Mouse (Mus musculus) myocyte (in vitro differentiated cells): ENCODE data around the gene Ift140.

ENCODE experiments used
- CEBPB ChIP-seq: IDR thresholded peaks from 2 replicates; pipeline ENCODE4 v1.6.1; 2011; ENCODE audit warnings: mild to moderate bottlenecking, moderate library complexity; ENCODE audit not compliant: poor library complexity, insufficient read depth, severe bottlenecking
- MYOG ChIP-seq, 3 experiments: IDR thresholded peaks; one replicate each; pipeline ENCODE4 v1.6.1; 2011; ENCODE audit warnings: control low read depth in 2 of 3, low read depth in 2 of 3, mild to moderate bottlenecking in 2 of 3; ENCODE audit not compliant: insufficient read length in 2 of 3, control insufficient read depth in 1 of 3, insufficient read depth in 1 of 3
- POLR2A ChIP-seq: IDR thresholded peaks from one replicate; pipeline ENCODE4 v1.6.1; 2011; ENCODE audit warnings: low read depth, mild to moderate bottlenecking, control low read depth, moderate library complexity; ENCODE audit not compliant: insufficient read length
- REST ChIP-seq: IDR thresholded peaks from one replicate; pipeline ENCODE4 v1.6.1; 2011; ENCODE audit warnings: mild to moderate bottlenecking, control low read depth, moderate library complexity; ENCODE audit not compliant: insufficient read depth, insufficient read length
- TCF12 ChIP-seq: IDR thresholded peaks from one replicate; pipeline ENCODE4 v1.6.1; 2011; ENCODE audit warnings: mild to moderate bottlenecking, control low read depth; ENCODE audit not compliant: poor library complexity, insufficient read depth, severe bottlenecking
- USF1 ChIP-seq: IDR thresholded peaks from one replicate; pipeline ENCODE4 v1.6.1; 2011; ENCODE audit warnings: low read depth, mild to moderate bottlenecking, control low read depth, moderate library complexity

DNA sequence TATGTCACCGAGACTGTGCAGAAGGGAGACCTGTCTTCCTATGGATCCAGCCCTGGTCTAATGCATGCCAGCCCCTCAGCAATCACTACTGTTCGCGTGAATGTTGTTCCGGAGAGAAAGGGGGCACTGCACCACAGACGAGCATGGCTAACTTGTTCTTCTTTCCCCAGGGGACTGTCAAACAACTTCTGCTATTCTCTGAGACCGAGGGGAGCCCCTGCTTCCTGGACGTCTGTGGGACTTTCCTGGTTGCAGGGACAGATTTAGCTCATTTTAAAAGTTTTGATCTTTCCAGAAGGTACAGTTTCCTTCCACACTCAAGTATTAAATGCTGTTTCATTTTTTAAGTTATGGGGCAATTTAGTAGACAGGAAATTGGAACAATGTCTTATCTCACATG lies 29.0 kb downstream of the Ift140 start:
- no peak for TF ChIP-seq POLR2A
- TF ChIP-seq MYOG (IDR thresholded peaks at IDR 0.05; ENCODE audit: control insufficient read depth in 1 of 3, insufficient read depth in 1 of 3, insufficient read length in 2 of 3, low read depth in 2 of 3) = no peak
- no peak for TF ChIP-seq USF1
- no peak for TF ChIP-seq REST
- no peak for TF ChIP-seq TCF12
- TF ChIP-seq CEBPB = no peak
